Mouse (Mus musculus) embryo, embryonic 9.5 days (tissue): ENCODE results near the gene Crebrf.

Experiments used
- DNase-seq: peaks from one replicate; pipeline ENCODE4 v3.0.0-alpha.2; 2017; ENCODE audit errors: extremely low spot score

Gene Crebrf

DNA sequence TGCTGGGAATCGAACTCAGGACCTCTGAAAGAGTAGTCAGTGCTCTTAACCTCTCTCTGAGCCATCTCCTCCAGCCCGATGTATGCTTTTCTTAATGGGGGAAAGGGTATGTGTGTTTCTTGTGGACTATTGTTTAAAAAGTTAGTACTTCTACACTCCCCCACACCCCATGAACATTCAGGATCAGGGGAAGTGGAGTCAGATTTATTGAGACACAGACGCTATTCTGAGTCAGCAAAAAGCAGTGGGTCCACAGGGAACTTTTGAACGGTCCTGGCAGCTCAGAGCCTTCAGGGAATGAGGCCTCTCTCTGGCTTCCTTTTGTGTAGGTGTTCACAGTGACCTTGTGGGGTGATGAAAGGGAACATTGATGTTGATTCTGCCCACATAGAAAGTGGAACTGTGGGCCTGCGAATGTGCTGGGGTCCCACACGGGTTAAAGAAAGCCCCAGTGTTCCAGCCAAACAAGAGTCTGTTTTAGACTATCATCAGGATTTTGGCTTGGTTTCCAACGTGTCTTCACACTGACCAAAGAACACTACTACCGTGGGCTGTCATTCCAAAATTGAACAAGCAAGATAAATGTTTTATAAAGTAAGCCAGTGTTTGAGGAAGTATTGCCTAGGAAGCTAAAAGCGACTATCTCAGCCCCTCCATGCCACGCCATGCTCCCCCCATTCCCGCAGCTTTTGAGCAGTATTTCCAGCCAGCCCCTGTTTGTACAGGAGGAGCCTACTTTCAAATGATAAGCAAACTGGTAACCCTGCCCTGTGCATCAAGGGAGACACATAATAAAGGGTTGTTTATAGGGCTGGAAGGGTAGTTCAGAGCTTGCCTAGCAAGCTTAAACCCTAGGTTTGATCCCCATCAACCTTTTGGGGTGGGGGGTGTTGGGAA lies 9.7 kb upstream of the Crebrf start:
- DNase-seq: no peak

GRCm38 (mm10) chr17:26707066-26707465 lies 8.4 kb upstream of the Crebrf start:
- no peak for DNase-seq

DNA sequence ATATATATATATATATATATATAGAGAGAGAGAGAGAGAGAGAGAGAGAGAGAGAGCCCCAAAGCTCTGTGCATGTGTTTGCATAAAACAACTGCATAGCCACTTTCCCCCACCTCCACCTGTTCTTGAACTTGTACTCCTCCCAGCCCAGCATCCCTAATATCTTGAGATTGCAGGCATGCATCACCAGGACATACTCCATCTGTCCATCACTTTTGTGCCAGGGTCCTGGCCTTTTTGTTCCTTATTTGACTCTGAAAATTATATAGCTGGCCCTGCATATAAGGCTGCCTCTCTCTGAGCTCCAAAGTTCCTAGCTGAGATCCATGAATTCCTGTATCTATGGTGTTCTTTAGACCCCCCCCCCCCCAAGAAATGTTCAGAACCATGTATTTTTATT lies 7.0 kb upstream of the Crebrf start:
- no peak for DNase-seq

DNA sequence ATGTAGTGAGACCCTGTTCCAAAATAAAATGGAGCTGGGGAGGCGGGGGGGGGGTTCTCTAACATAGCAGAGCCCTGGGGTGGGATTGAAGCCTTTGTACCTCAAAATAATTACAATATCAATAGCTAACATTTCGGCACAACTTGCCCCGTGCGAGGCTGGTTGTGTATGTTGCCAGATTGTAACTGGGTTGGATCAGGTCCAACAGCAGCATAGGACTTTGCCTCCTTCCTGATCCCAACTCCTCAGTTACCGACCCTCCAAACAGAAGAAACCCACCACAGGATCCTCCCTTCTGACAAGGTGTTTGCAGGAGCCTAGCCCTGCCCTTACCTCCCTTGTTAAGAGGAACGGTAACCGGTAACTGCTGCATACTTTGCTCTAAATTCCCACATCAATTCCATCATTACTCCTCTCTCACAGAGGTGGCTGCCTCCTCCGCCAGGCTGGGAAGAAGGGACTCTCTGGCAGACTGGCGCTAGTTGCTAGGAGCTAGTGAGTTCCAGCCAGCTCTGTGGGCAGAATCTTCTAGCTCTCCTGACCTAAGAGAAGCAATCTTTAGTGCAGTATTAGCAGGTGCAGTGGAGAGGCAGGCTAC lies 6.4 kb upstream of the Crebrf start:
- DNase-seq: no peak

DNA sequence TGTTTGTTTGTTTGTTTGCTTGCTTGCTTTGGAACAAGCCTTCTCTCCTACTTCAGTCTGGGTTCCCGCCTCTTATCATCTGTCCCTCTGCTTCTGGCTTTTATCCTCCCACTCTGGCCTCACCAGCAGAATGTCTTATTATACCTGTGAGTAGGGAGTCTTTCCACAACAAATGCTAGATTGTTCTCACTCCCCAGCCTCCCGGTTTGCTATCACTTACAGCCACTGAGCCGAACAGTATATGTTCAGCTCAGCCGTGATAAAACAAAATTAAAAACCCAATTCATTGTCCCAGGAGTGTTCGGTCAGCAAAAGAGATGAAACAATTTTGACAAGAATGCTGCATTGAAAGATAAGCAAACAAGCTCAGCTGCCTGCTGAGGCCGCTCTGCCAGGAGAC lies 5.4 kb upstream of the Crebrf start:
- no peak for DNase-seq

DNA sequence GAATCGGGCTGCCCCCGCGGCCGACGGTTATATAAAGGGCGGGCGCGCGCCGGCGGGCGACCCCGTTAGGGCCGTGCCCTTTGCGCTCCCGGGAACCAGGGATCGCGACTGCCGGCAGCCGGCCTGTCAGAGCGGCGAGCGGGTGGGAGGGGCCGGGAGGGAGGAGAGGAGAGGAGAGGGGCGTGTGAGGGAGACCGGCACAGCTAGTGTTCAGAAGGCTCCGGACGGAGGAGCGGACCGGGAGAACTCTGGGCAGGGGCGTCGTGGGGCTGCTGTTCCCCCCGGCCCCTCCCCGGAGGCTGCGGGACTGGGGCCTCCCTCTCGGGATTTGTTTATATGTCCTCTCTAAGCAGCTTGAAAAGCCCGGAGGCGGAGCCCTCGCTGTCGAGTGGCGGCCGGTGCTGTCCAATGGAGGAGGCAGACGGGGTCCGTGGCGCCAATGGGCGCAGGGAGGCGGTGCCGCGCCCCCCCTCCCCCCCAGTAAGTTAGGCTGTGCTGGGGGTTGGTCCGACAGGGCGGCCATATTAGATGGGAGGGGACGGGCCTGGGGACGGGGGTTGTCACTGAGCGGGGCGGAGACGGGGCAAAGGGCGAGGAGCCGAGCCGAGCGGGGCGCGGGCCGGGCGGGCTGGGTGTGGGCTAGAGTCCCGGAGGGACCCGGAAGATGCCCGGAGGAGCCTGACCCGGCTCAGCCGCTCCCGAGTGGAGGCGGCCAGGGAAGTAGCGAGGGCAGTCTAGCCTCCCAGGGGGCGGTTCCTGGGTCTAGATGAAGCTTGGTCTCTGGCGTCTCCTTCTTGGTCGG lies 667 bp downstream of the Crebrf start:
- peak; percentile 99 for DNase-seq

DNA sequence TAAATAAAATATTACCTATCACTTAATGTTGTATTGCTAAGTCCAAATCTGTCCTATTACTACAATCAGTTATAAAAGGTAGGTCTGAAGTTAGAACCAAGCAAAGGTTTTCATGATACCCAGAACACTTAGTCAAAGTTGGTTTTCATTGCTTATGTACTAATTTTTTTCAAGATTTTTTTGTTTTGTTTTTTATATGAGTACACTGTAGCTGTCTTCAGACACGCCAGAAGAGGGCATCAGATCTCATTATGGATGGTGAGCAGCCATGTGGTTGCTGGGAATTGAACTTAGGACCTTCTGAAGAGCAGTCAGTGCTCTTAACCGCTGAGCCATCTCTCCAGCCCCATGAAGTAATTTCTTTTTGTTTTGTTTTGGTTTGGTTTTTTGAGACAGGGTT lies 2.4 kb downstream of the Crebrf start:
- DNase-seq: no peak

- DNase-seq: no peak
These were observed 4.0 kb downstream of the Crebrf start for GRCm38 (mm10) chr17:26719405-26719804.

- DNase-seq: no peak
These were observed 6.4 kb downstream of the Crebrf start for GRCm38 (mm10) chr17:26721802-26722201.

DNA sequence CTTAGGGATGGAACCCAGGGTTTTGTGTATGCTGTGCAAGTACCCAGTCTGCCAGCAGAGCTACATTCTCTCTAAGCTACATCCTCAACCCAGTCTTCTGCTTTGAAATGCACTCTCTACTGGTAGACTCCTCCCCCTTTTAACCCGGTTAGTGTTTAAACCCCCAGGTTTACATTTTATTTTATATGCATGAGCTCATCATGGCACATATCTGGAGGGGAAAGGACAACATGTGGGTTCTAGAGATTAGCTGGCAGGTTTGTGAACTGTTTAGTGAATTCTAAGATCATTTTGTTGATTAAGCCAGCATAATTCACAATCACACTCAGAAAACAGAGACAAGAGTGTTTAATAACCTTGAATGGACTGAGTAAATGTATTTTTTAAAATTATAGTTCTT lies 9.3 kb downstream of the Crebrf start:
- DNase-seq: no peak

GRCm38 (mm10) chr17:26726674-26727073 lies 11.2 kb downstream of the Crebrf start:
- DNase-seq: no peak

GRCm38 (mm10) chr17:26727110-26727755 lies 11.8 kb downstream of the Crebrf start:
- no peak for DNase-seq

GRCm38 (mm10) chr17:26742581-26742980 lies 27.1 kb downstream of the Crebrf start:
- no peak for DNase-seq

- DNase-seq: no peak
These were observed 27.8 kb downstream of the Crebrf start for GRCm38 (mm10) chr17:26743294-26743693.

DNA sequence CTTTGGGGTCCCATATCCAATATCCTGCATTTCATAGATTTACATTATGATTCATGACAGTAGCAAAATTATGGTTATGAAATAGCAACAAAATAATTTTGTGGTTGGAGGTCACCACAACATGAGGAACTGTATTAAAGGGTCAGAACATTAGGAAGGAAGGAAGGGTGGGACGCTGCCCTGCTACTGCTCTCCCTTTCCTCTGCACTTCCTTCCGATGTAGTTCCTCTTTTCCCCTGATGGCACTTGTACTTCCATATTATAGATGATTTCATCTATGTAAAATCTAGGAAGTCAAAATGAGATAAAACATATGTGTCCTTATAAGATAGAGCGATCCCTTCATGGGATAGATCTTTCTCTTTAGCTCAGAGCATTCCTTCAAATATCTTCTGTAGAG lies 34.5 kb downstream of the Crebrf start:
- DNase-seq: no peak

DNA sequence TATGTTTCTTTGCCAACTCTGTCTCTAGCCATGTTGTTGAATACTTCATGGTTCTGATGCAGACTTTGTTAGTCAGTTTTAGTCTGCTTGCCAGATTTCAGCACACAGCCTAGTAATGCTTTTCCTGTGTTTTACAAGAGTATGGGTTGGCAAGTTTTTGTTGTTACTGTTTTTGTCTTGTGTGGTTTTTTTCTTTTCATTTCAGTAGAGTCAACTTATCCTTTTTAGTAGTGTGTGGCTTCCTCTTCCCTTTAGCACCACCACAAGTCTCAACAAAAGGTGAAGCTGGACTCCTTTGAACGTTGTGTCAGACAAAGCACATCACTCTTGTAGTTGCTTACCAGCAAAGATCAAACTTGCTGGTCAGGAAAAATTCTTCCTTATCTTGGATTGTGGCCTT lies 36.8 kb downstream of the Crebrf start:
- no peak for DNase-seq

- DNase-seq: no peak
These were observed 38.0 kb downstream of the Crebrf start for GRCm38 (mm10) chr17:26753476-26753875.

- DNase-seq: no peak
These were observed 51.8 kb downstream of the Crebrf start for GRCm38 (mm10) chr17:26767100-26767753.

DNA sequence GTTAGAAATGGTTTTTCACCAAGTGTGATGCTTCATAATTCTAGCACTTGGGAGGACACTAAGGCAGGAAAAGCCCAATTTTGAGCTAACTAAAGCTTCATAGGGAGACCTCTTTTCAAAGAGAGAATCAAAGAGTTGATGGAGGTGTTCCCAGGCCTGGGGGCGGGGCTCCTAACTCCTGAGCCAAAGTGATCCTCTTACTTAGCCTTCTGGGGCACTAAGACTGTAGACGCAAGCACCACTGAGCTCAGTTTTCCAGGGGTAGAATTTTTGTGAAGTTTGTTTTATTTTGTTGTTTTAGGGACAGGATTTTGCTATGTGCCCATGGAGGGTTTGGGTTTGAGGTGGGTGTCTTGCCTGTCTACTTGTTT lies 52.3 kb downstream of the Crebrf start:
- DNase-seq: no peak

- DNase-seq: no peak
These were observed 60.8 kb downstream of the Crebrf start for GRCm38 (mm10) chr17:26776211-26776610.

GRCm38 (mm10) chr17:26778001-26778400 lies 62.6 kb downstream of the Crebrf start:
- no peak for DNase-seq
